In the genomic region with DNA sequence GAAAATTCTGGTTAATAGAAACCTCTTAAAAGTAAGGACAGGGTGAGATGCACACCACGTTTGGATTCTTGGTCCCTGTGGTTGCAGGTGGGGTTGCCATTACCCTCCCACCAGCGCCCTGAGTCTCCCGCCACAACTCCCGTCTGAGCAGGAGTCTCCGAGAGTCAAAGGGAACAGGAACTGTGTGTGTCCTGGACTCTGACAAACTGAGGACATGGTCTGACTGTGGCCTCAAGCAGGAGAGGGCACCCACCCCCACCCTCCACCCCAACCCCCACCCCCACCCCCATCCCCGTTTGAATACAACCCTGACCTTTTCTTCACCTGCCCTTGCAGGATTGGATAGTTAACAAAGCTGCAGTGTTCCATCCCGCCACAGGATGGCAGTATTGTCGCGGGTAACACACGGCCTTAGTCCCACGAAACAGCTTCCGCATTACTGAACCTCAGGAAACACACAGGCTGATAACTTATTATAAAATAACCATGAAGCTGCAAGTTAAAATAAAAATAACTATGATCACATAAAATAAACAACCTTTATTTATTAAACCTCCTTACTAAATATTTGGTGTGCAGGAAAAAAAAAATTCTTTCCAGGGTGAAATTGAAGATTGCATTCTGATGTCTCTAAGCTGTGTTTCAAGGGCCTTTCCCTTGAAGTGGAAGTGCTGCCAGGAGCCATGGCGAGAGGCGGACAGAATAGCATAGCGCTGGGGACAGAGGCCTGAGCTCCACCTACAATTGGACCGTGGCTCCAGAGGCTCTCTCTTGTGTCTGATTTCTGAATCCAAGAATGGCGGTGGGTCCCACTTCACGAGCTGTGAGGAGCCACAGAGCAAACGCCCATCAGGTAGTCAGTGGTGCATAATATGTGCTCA, we compare ENCODE assay signal across 8 mouse cellular contexts.
A peak's percentile ranks its signal among the peaks of the same experiment; 100 is the strongest.
DNase-seq lines count a peak whose midpoint lies in the region; ATAC-seq and TF ChIP-seq lines count a peak whose summit lies in the region.

No protein-coding gene starts in this region.

- TF ChIP-seq POLR2A in olfactory bulb, adult 2 months (IDR thresholded peaks at IDR 0.05; ENCODE audit: insufficient read depth, low read depth, low read length) = no peak

- 0 out of 2 replicates have a peak, but pooled peaks cover 2% of the 10 kb centered on the region for H3K27me3 ChIP-seq in forebrain, embryonic 14.5 days (replicated peaks; ENCODE audit: control insufficient read depth, insufficient read depth, low read length)
- no peaks in the 10 kb centered on the region for H3K27me3 ChIP-seq in lung, embryonic 16.5 days (ENCODE audit: control insufficient read depth, insufficient read depth, low read depth, low read length)

- no peaks in the 10 kb centered on the region for H3K36me3 ChIP-seq in forebrain, embryonic 14.5 days (ENCODE audit: control insufficient read depth, insufficient read depth, low read length)
- H3K36me3 ChIP-seq in lung, embryonic 16.5 days (ENCODE audit: control insufficient read depth, insufficient read depth, low read length) = no peaks in the 10 kb centered on the region

- 22% methylated on average over 19 of the region's 19 CpGs for WGBS in forebrain, embryonic 14.5 days
- WGBS in lung, embryonic 16.5 days = 15% methylated on average over 19 of the region's 19 CpGs
- WGBS in olfactory bulb, adult 2 months = 22% methylated on average over 19 of the region's 19 CpGs

- H3K27ac ChIP-seq in forebrain, embryonic 14.5 days (ENCODE audit: low read depth, low read length) = no peak overlapping the region
- no peak overlapping the region for H3K27ac ChIP-seq in layer of hippocampus, adult 2 months
- peak overlapping the region; percentile 81 for H3K27ac ChIP-seq in lung, embryonic 16.5 days (ENCODE audit: low read length)
- H3K27ac ChIP-seq in olfactory bulb, adult 2 months (ENCODE audit: insufficient read depth, low read depth, low read length) = no peak overlapping the region

- H3K9ac ChIP-seq in forebrain, embryonic 14.5 days (ENCODE audit: low read length) = no peak overlapping the region
- H3K9ac ChIP-seq in lung, embryonic 16.5 days (ENCODE audit: low read length) = peak overlapping the region; percentile 20; the same call in 1 of the 2 replicates

- intact Hi-C loops in heart, postnatal 25 days (cut with DNase I) = loop anchor here (1.0 to 10.0 kb wide), 3 partner anchors 229 to 640 kb away; no protein-coding TSS in a partner anchor

- H3K9me3 ChIP-seq in forebrain, embryonic 14.5 days (replicated peaks; ENCODE audit: control insufficient read depth, low read length) = no peaks in the 10 kb centered on the region
- H3K9me3 ChIP-seq in lung, embryonic 16.5 days (ENCODE audit: control insufficient read depth, low read length) = no peaks in the 10 kb centered on the region

- no peaks in the 10 kb centered on the region for H3K4me1 ChIP-seq in forebrain, embryonic 14.5 days (ENCODE audit: control insufficient read depth, insufficient read depth, low read length)
- peaks cover 16% of the 10 kb centered on the region for H3K4me1 ChIP-seq in lung, embryonic 16.5 days (replicated peaks; ENCODE audit: control insufficient read depth, insufficient read depth, low read length)
- H3K4me1 ChIP-seq in olfactory bulb, adult 2 months (ENCODE audit: control insufficient read depth, insufficient read depth, low read length) = no peaks in the 10 kb centered on the region

- H3K4me2 ChIP-seq in forebrain, embryonic 14.5 days (ENCODE audit: low read length) = no peak overlapping the region
- H3K4me2 ChIP-seq in lung, embryonic 16.5 days (ENCODE audit: low read depth, low read length) = 0 out of 2 replicates have a peak overlapping the region, but pooled peaks have one; percentile 32

- H3K4me3 ChIP-seq in forebrain, embryonic 14.5 days (ENCODE audit: low read depth, low read length) = no peak overlapping the region
- no peak overlapping the region for H3K4me3 ChIP-seq in layer of hippocampus, adult 2 months
- H3K4me3 ChIP-seq in lung, embryonic 16.5 days (ENCODE audit: low read length) = no peak overlapping the region
- H3K4me3 ChIP-seq in olfactory bulb, adult 2 months (ENCODE audit: insufficient read depth, low read depth, low read length) = no peak overlapping the region

- DNase-seq in ES-CJ7 (ENCODE audit: low read depth, low spot score) = peak; percentile 91
- peak; percentile 77 for DNase-seq in c-Kit-positive CD71-negative TER-119-negative erythroid progenitor cells, embryonic 14.5 days (ENCODE audit: low read depth)
- DNase-seq in forebrain, embryonic 14.5 days (ENCODE audit: low spot score) = peak; percentile 76
- peak; percentile 31 for DNase-seq in heart, postnatal 25 days (ENCODE audit: low spot score)
- peak; percentile 60 to 78 for DNase-seq in layer of hippocampus, adult 2 months (ENCODE audit: low spot score in 2 of 2)
- peak; percentile 21 to 57 for DNase-seq in thymus, postnatal 10 days (ENCODE audit: low spot score in 2 of 2)

- ATAC-seq in forebrain, embryonic 14.5 days = peak; percentile 62
- ATAC-seq in lung, embryonic 16.5 days (ENCODE audit: low read depth) = peak; percentile 67

- TF ChIP-seq CTCF in layer of hippocampus, adult 2 months (conservative IDR thresholded peaks at IDR 0.05) = peak; percentile 78
- TF ChIP-seq CTCF in olfactory bulb, adult 2 months (IDR thresholded peaks at IDR 0.05; ENCODE audit: insufficient read depth, low read depth, low read length) = peak; percentile 18; the same call in 1 of the 2 replicates

Comparison
In these comparisons a context has a peak if more than half of its experiments do, and no peak if none do; other contexts are left out.
1. DNase-seq: peak in every context shown above with its lines; median percentile 91 in ES-CJ7; 77 in c-Kit-positive CD71-negative TER-119-negative erythroid progenitor cells, embryonic 14.5 days; 76 in forebrain, embryonic 14.5 days; 69 in layer of hippocampus, adult 2 months; 39 in thymus, postnatal 10 days; 31 in heart, postnatal 25 days.